Mouse (Mus musculus): ENCODE data around the gene Kdelr1. TPM values are rescaled to one million over a fixed set of nuclear protein-coding genes. Genes with fewer than 3 reads are reported as not detected.
"Not testable (repeated sequence)": the region's sequence is repeated elsewhere in the genome, so short reads cannot be mapped to it uniquely, and the experiment has no call there.

The Kdelr1 gene
- polyA plus RNA-seq, 1 experiment = 132 TPM

DNA sequence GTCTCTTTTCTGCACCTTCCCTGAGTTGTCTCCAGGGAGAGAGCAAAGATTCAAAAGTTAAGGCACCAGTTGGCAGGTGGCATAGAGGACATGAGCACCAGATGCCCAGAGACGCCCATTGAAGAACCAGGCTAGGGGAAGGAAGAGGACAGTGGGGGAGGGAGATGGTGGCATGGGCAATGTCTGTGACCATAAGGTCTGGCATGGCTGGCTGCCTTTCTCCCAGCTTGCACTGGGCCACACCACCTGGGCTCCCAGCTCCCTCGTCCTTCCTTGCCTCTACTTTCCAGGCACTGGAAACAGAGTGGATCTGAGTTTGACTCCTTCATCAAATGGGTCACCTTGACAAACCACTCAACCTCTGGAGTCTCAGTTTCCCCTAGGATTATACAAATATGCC, 20.1 kb downstream of the Kdelr1 start:
- no peaks in the 10 kb centered on the region for H3K79me2 ChIP-seq (ENCODE audit: control insufficient read depth, insufficient read depth)
- TF ChIP-seq USF1 (IDR thresholded peaks at IDR 0.05; ENCODE audit: low read depth) (no peak), TCF12 (IDR thresholded peaks at IDR 0.05; ENCODE audit: insufficient read depth, poor library complexity, severe bottlenecking) (no peak), REST (IDR thresholded peaks at IDR 0.05; ENCODE audit: insufficient read depth, insufficient read length) (no peak), POLR2A (IDR thresholded peaks at IDR 0.05; ENCODE audit: insufficient read length, low read depth) (no peak), MAX (IDR thresholded peaks at IDR 0.05; ENCODE audit: low read depth) (no peak), TCF3 (IDR thresholded peaks at IDR 0.05; ENCODE audit: insufficient read length, low read depth) (no peak), E2F4 (IDR thresholded peaks at IDR 0.05; ENCODE audit: insufficient read depth) (no peak), CEBPB (IDR thresholded peaks at IDR 0.05; ENCODE audit: insufficient read depth, poor library complexity, severe bottlenecking) (no peak), MYOG (IDR thresholded peaks at IDR 0.05; ENCODE audit: control insufficient read depth in 1 of 3, insufficient read depth in 1 of 3, insufficient read length in 2 of 3, low read depth in 2 of 3) (no peak), MYOD1 (IDR thresholded peaks at IDR 0.05; ENCODE audit: control insufficient read depth in 1 of 3, insufficient read length in 2 of 3, low read depth in 2 of 3) (no peak), SRF (IDR thresholded peaks at IDR 0.05; ENCODE audit: control insufficient read depth, insufficient read length, low read depth) (no peak), POLR2AphosphoS2 (IDR thresholded peaks at IDR 0.05; ENCODE audit: insufficient read length, low read depth) (no peak)
- H3K4me3 ChIP-seq = no peak overlapping the region
- no peaks in the 10 kb centered on the region for H3K36me3 ChIP-seq (ENCODE audit: control insufficient read depth, insufficient read depth)
- no peak overlapping the region for H3K4me2 ChIP-seq (ENCODE audit: low read depth)
- H3ac ChIP-seq (ENCODE audit: control insufficient read depth, insufficient read length) = no peak overlapping the region
- no peaks in the 10 kb centered on the region for H3K27me3 ChIP-seq (ENCODE audit: control insufficient read depth, insufficient read depth, insufficient read length)

- no peak overlapping the region for H3ac ChIP-seq (ENCODE audit: control insufficient read depth, insufficient read length)
- H3K79me2 ChIP-seq (ENCODE audit: control insufficient read depth, insufficient read depth) = no peaks in the 10 kb centered on the region
- peak overlapping the region; percentile 66 for H3K4me3 ChIP-seq
- H3K4me2 ChIP-seq (ENCODE audit: low read depth) = peak overlapping the region; percentile 58
- TF ChIP-seq REST (IDR thresholded peaks at IDR 0.05; ENCODE audit: insufficient read depth, insufficient read length) = no peak
- TF ChIP-seq POLR2AphosphoS2 (IDR thresholded peaks at IDR 0.05; ENCODE audit: insufficient read length, low read depth) = no peak
- no peak for TF ChIP-seq CEBPB (IDR thresholded peaks at IDR 0.05; ENCODE audit: insufficient read depth, poor library complexity, severe bottlenecking)
- no peak for TF ChIP-seq TCF3 (IDR thresholded peaks at IDR 0.05; ENCODE audit: insufficient read length, low read depth)
- TF ChIP-seq MYOD1 (IDR thresholded peaks at IDR 0.05; ENCODE audit: control insufficient read depth in 1 of 3, insufficient read length in 2 of 3, low read depth in 2 of 3) = no peak
- TF ChIP-seq E2F4 (IDR thresholded peaks at IDR 0.05; ENCODE audit: insufficient read depth) = no peak
- TF ChIP-seq MAX (IDR thresholded peaks at IDR 0.05; ENCODE audit: low read depth) = no peak
- TF ChIP-seq TCF12 (IDR thresholded peaks at IDR 0.05; ENCODE audit: insufficient read depth, poor library complexity, severe bottlenecking) = no peak
- TF ChIP-seq SRF (IDR thresholded peaks at IDR 0.05; ENCODE audit: control insufficient read depth, insufficient read length, low read depth) = no peak
- TF ChIP-seq POLR2A (IDR thresholded peaks at IDR 0.05; ENCODE audit: insufficient read length, low read depth) = no peak
- no peak for TF ChIP-seq MYOG (IDR thresholded peaks at IDR 0.05; ENCODE audit: control insufficient read depth in 1 of 3, insufficient read depth in 1 of 3, insufficient read length in 2 of 3, low read depth in 2 of 3)
- TF ChIP-seq USF1 (IDR thresholded peaks at IDR 0.05; ENCODE audit: low read depth) = no peak
- no peaks in the 10 kb centered on the region for H3K36me3 ChIP-seq (ENCODE audit: control insufficient read depth, insufficient read depth)
- H3K27me3 ChIP-seq (ENCODE audit: control insufficient read depth, insufficient read depth, insufficient read length) = no peaks in the 10 kb centered on the region
These were observed 23.5 kb downstream of the Kdelr1 start for GRCm38 (mm10) chr7:45895931-45896516.

DNA sequence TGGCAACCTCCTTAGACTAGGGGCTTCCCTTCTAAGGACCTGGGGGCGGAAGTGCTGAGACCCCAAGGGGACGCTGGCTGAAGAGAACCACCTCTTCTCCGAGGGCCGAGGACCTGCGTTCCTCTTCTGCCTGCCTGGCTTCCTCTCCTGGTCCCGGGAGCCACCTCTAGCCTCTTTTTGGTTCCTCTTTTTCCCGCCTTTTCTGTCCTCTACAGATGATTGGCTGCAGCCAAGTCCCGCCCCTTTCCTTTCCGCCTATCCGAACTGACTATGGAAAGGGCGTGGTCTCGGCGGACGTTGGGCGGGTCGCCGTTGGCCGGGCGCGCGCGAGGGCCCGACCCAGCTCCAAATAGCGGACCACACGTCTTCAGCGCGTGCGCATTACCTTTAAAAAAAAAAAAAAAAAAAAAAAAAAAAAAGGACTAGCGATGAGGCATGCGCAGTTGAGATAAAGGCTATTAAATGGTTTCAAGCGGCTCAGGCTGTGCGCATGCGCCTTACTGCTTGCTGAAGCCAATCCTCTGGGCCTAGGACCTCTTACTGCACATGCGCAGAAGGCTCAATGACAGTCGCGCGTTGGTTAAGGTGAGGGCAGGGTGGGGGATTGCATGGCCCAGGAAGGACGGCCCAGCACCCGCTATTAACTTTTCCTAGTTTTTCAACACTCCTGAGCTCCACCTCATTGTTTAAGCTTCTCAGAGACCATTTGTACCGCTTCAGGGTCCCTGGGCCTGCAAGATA, 24.1 kb downstream of the Kdelr1 start, which contains the start of the genes Syngr4 and Tmem143:
TSS of gene Syngr4 (minus strand) at position 198 of the 741 bp plus-strand sequence.
TSS of gene Tmem143 (plus strand) at position 425 of the 741 bp plus-strand sequence.
- Histone ChIP-seq H3K27me3 (ENCODE audit: control insufficient read depth, insufficient read depth, insufficient read length) (no peaks in the 10 kb centered on the region), H3K79me2 (ENCODE audit: control insufficient read depth, insufficient read depth) (no peaks in the 10 kb centered on the region), H3K36me3 (ENCODE audit: control insufficient read depth, insufficient read depth) (no peaks in the 10 kb centered on the region), H3K4me3 (peak within 1 kb of the TSS; percentile 66), H3ac (ENCODE audit: control insufficient read depth, insufficient read length) (peak within 1 kb of the TSS; percentile 8), H3K4me2 (ENCODE audit: low read depth) (peak within 1 kb of the TSS; percentile 95)
- no peak for TF ChIP-seq MAX (IDR thresholded peaks at IDR 0.05; ENCODE audit: low read depth)
- no peak for TF ChIP-seq TCF3 (IDR thresholded peaks at IDR 0.05; ENCODE audit: insufficient read length, low read depth)
- TF ChIP-seq SRF (IDR thresholded peaks at IDR 0.05; ENCODE audit: control insufficient read depth, insufficient read length, low read depth) = no peak
- TF ChIP-seq E2F4 (IDR thresholded peaks at IDR 0.05; ENCODE audit: insufficient read depth) = peak; percentile 75
- TF ChIP-seq CEBPB (IDR thresholded peaks at IDR 0.05; ENCODE audit: insufficient read depth, poor library complexity, severe bottlenecking) = no peak
- TF ChIP-seq TCF12 (IDR thresholded peaks at IDR 0.05; ENCODE audit: insufficient read depth, poor library complexity, severe bottlenecking) = no peak
- TF ChIP-seq USF1 (IDR thresholded peaks at IDR 0.05; ENCODE audit: low read depth) = no peak
- TF ChIP-seq MYOD1 (IDR thresholded peaks at IDR 0.05; ENCODE audit: control insufficient read depth in 1 of 3, insufficient read length in 2 of 3, low read depth in 2 of 3) = no peak
- TF ChIP-seq POLR2A (IDR thresholded peaks at IDR 0.05; ENCODE audit: insufficient read length, low read depth) = peak; percentile 79
- TF ChIP-seq POLR2AphosphoS2 (IDR thresholded peaks at IDR 0.05; ENCODE audit: insufficient read length, low read depth) = peak; percentile 76

GRCm38 (mm10) chr7:45897258-45897757, 24.7 kb downstream of the Kdelr1 start:
- Histone ChIP-seq H3K4me2 (ENCODE audit: low read depth) (peak overlapping the region; percentile 95), H3K27me3 (ENCODE audit: control insufficient read depth, insufficient read depth, insufficient read length) (no peaks in the 10 kb centered on the region), H3K79me2 (ENCODE audit: control insufficient read depth, insufficient read depth) (no peaks in the 10 kb centered on the region), H3ac (ENCODE audit: control insufficient read depth, insufficient read length) (peak overlapping the region; percentile 8), H3K4me3 (peak overlapping the region; percentile 66), H3K36me3 (ENCODE audit: control insufficient read depth, insufficient read depth) (no peaks in the 10 kb centered on the region)
- TF ChIP-seq REST (IDR thresholded peaks at IDR 0.05; ENCODE audit: insufficient read depth, insufficient read length) (no peak), CEBPB (IDR thresholded peaks at IDR 0.05; ENCODE audit: insufficient read depth, poor library complexity, severe bottlenecking) (no peak), MYOG (IDR thresholded peaks at IDR 0.05; ENCODE audit: control insufficient read depth in 1 of 3, insufficient read depth in 1 of 3, insufficient read length in 2 of 3, low read depth in 2 of 3) (peak in 1 of 3 experiments; percentile 19), POLR2A (IDR thresholded peaks at IDR 0.05; ENCODE audit: insufficient read length, low read depth) (peak; percentile 37), TCF3 (IDR thresholded peaks at IDR 0.05; ENCODE audit: insufficient read length, low read depth) (no peak), MAX (IDR thresholded peaks at IDR 0.05; ENCODE audit: low read depth) (no peak), SRF (IDR thresholded peaks at IDR 0.05; ENCODE audit: control insufficient read depth, insufficient read length, low read depth) (no peak), TCF12 (IDR thresholded peaks at IDR 0.05; ENCODE audit: insufficient read depth, poor library complexity, severe bottlenecking) (no peak), E2F4 (IDR thresholded peaks at IDR 0.05; ENCODE audit: insufficient read depth) (no peak)

DNA sequence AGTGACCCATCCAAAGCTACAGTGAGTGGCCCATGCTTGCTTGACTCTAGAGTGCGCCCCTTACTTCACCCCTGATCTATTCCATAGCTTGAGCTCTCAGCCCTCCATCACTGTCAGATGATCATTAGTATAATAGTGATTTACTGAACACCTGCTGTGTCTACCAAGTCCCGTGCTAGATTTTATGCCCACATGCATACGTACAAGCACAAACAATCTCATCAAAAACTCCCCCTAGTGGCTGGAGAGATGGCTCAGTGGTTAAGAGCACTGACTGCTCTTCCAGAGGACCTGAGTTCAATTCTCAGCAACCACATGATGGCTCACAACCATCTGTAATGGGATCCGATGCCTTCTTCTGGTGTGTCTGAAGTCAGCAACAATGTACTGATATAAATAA, 25.6 kb downstream of the Kdelr1 start:
- Histone ChIP-seq H3K4me2 (ENCODE audit: low read depth) (peak overlapping the region; percentile 95), H3K4me3 (peak overlapping the region; percentile 66)
- H3K79me2 ChIP-seq (ENCODE audit: control insufficient read depth, insufficient read depth); H3K36me3 ChIP-seq (ENCODE audit: control insufficient read depth, insufficient read depth); H3K27me3 ChIP-seq (ENCODE audit: control insufficient read depth, insufficient read depth, insufficient read length); H3ac ChIP-seq (ENCODE audit: control insufficient read depth, insufficient read length): not testable (repeated sequence)

Measured in myocyte (in vitro differentiated cells).